In the genomic region with DNA sequence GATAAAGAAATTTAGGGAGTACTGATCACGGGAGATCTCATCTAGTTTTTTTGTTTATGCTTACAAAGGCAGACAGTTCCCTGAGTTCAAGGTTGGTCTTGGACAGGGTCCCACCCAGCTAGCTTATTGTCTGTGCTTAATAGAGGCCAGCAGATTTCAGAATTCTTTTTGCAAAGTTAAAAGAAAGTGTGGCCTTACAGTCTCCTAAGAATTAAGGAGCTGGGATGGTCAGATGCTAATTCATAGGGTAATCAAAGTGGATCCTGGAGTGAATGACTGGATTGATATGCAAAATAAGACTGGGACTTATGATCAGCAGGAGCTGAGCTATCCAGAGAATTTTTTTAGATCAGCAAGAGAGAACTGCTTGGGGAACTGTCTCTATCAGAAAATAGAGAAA, we compare ENCODE assay signal across 13 mouse cellular contexts.
"Had no signal": no experiment of that assay in that cellular context is flagged by ENCODE, and none has a peak within 500 bp of the region (broad histone marks: within the 10 kb centered on the region; RNA-seq: fewer than 3 reads in every experiment).

No protein-coding gene starts in this region.

- DNase-seq: cerebellum, postnatal 10 days; cerebellum, postnatal 14 days; cerebellum, postnatal 25 days; cerebellum, postnatal 36 days; embryo, embryonic 11 days; forebrain, postnatal 0 days; gastrocnemius, adult 2 months; gastrocnemius, postnatal 10 days; gastrocnemius, postnatal 25 days; gastrocnemius, postnatal 36 days; heart, adult 11 months; heart, adult 18-20 months; heart, adult 2 months had no signal
